Mouse (Mus musculus): ENCODE measurements around the gene Zfp428. TPM values are rescaled to one million over a fixed set of nuclear protein-coding genes. Genes with fewer than 3 reads are reported as not detected.
A peak's percentile ranks its signal among the peaks of the same experiment; 100 is the strongest.

The Zfp428 gene
- polyA plus RNA-seq, 2 experiments: 29.6 to 67.8 TPM

DNA sequence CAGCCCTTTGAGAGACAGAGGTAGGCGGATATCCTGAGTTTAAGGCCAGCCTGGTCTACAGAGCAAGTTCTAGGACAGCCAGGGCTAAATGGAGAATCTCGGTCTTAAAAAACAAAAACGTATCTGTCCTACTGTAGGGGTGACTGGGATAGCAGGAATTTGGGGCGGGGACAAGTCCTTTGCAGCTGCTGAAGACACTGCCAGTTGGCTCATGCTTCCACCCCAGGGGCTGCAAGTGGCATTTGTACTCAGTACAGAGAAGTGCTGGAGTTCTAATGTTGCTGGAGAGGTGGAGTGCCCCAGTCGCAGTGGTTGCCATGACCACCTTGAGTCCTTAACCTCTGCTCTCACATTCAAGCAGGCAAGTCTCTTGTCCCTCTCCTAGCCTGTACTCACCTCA is 16.0 kb downstream of the Zfp428 start:
- ATAC-seq (ENCODE audit: low FRiP score, low read depth): peak; percentile 30; the same call in 1 of the 2 replicates
- no peak for TF ChIP-seq POLR2A (IDR thresholded peaks at IDR 0.05; ENCODE audit: borderline replicate concordance, extremely low read depth, insufficient read depth, insufficient read length)

DNA sequence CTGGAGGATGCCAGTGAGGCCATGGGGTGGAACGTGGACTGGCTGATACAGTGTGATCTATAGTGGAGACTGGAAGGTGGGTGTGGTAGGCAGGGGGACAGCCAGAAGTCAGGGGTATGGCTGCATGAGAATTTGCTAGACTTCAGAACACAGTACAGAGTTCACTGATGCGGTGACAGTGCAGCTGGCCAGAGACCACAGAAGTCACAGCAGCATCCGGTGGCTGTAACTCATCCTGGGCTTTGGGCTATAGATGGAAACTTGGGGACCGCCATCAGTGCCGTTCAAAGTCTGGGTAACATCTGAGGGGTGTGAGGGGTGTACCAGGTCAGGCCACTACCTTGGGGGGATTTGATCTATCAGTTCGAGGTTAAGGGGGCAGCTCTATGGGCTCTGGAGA is 16.9 kb downstream of the Zfp428 start:
- ATAC-seq (ENCODE audit: low FRiP score, low read depth) (no peak), DNase-seq (ENCODE audit: low spot score) (no peak)
- Histone ChIP-seq H3K9me3 (ENCODE audit: control insufficient read depth, low read length) (no peaks in the 10 kb centered on the region), H3K27me3 (ENCODE audit: control insufficient read depth, insufficient read depth, low read length) (no peaks in the 10 kb centered on the region), H3K4me2 (replicated peaks; ENCODE audit: low read depth, low read length, severe bottlenecking) (no peak overlapping the region), H3K4me1 (ENCODE audit: control insufficient read depth, insufficient read depth, low read length) (no peaks in the 10 kb centered on the region; the same call in 1 of the 2 replicates), H3K36me3 (ENCODE audit: control insufficient read depth, insufficient read depth, low read length) (no peaks in the 10 kb centered on the region), H3K27ac (replicated peaks; ENCODE audit: low read depth, low read length) (no peak overlapping the region), H3K4me3 (replicated peaks; ENCODE audit: low read length) (no peak overlapping the region), H3K9ac (ENCODE audit: low read depth, low read length, severe bottlenecking) (no peak overlapping the region)
- 91% methylated on average over 6 of the region's 6 CpGs for WGBS
- TF ChIP-seq POLR2A (IDR thresholded peaks at IDR 0.05; ENCODE audit: borderline replicate concordance, extremely low read depth, insufficient read depth, insufficient read length): no peak

More for the DNA sequence above, 16.0 kb downstream of the Zfp428 start:
- Histone ChIP-seq H3K4me3 (replicated peaks; ENCODE audit: low read length) (no peak overlapping the region), H3K4me2 (replicated peaks; ENCODE audit: low read depth, low read length, severe bottlenecking) (no peak overlapping the region), H3K9ac (ENCODE audit: low read depth, low read length, severe bottlenecking) (no peak overlapping the region), H3K36me3 (ENCODE audit: control insufficient read depth, insufficient read depth, low read length) (no peaks in the 10 kb centered on the region), H3K27me3 (ENCODE audit: control insufficient read depth, insufficient read depth, low read length) (no peaks in the 10 kb centered on the region), H3K4me1 (ENCODE audit: control insufficient read depth, insufficient read depth, low read length) (no peaks in the 10 kb centered on the region; the same call in 1 of the 2 replicates), H3K27ac (replicated peaks; ENCODE audit: low read depth, low read length) (no peak overlapping the region), H3K9me3 (ENCODE audit: control insufficient read depth, low read length) (no peaks in the 10 kb centered on the region)
- 58% methylated on average over 5 of the region's 5 CpGs for WGBS
- DNase-seq (ENCODE audit: low spot score): no peak

DNA sequence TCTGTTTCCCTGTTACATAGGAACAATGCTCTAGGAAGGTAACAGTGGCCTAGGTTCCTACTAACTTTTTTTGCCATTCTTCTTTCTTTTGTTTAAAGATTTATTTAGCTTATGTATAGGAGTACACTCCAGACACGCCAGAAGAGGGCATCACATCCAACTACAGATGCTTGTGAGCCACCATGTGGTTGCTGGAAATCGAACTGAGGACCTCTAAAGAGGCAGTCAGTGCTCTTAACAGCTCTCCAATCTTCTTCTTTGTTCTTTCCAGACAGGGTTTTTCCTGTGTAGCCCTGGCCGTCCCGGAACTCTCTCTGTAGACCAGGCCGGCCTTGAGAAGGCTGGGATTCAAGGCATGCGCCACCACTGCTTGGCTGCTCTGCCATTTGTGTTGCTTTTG is 18.2 kb downstream of the Zfp428 start:
- no peak for TF ChIP-seq POLR2A (IDR thresholded peaks at IDR 0.05; ENCODE audit: borderline replicate concordance, extremely low read depth, insufficient read depth, insufficient read length)
- WGBS: 86% methylated on average over 6 of the region's 6 CpGs
- no peak for ATAC-seq (ENCODE audit: low FRiP score, low read depth)

GRCm38 (mm10) chr7:24525686-24526420 is 19.0 kb downstream of the Zfp428 start:
- 71% methylated on average over 12 of the region's 12 CpGs for WGBS
- Histone ChIP-seq H3K9ac (ENCODE audit: low read depth, low read length, severe bottlenecking) (no peak overlapping the region), H3K36me3 (ENCODE audit: control insufficient read depth, insufficient read depth, low read length) (no peaks in the 10 kb centered on the region), H3K4me3 (replicated peaks; ENCODE audit: low read length) (no peak overlapping the region), H3K4me2 (replicated peaks; ENCODE audit: low read depth, low read length, severe bottlenecking) (no peak overlapping the region), H3K27ac (replicated peaks; ENCODE audit: low read depth, low read length) (peak overlapping the region; percentile 19; the same call in 1 of the 2 replicates), H3K9me3 (ENCODE audit: control insufficient read depth, low read length) (no peaks in the 10 kb centered on the region), H3K27me3 (ENCODE audit: control insufficient read depth, insufficient read depth, low read length) (no peaks in the 10 kb centered on the region), H3K4me1 (ENCODE audit: control insufficient read depth, insufficient read depth, low read length) (peaks cover 7% of the 10 kb centered on the region)
- no peak for TF ChIP-seq POLR2A (IDR thresholded peaks at IDR 0.05; ENCODE audit: borderline replicate concordance, extremely low read depth, insufficient read depth, insufficient read length)
- ATAC-seq (ENCODE audit: low FRiP score, low read depth): no peak
- DNase-seq (ENCODE audit: low spot score): no peak

More for the DNA sequence above, 18.2 kb downstream of the Zfp428 start:
- Histone ChIP-seq H3K36me3 (ENCODE audit: control insufficient read depth, insufficient read depth, low read length) (no peaks in the 10 kb centered on the region), H3K27ac (replicated peaks; ENCODE audit: low read depth, low read length) (no peak overlapping the region), H3K4me3 (replicated peaks; ENCODE audit: low read length) (no peak overlapping the region), H3K4me2 (replicated peaks; ENCODE audit: low read depth, low read length, severe bottlenecking) (no peak overlapping the region), H3K27me3 (ENCODE audit: control insufficient read depth, insufficient read depth, low read length) (no peaks in the 10 kb centered on the region), H3K9ac (ENCODE audit: low read depth, low read length, severe bottlenecking) (no peak overlapping the region), H3K9me3 (ENCODE audit: control insufficient read depth, low read length) (no peaks in the 10 kb centered on the region), H3K4me1 (ENCODE audit: control insufficient read depth, insufficient read depth, low read length) (peaks cover 7% of the 10 kb centered on the region)
- DNase-seq (ENCODE audit: low spot score): no peak

GRCm38 (mm10) chr7:24528861-24529260 is 22.1 kb downstream of the Zfp428 start:
- no peak for ATAC-seq (ENCODE audit: low FRiP score, low read depth)
- no peak overlapping the region for H3K4me3 ChIP-seq (replicated peaks; ENCODE audit: low read length)
- peaks cover 23% of the 10 kb centered on the region for H3K4me1 ChIP-seq (ENCODE audit: control insufficient read depth, insufficient read depth, low read length)
- H3K9me3 ChIP-seq (ENCODE audit: control insufficient read depth, low read length): no peaks in the 10 kb centered on the region
- WGBS: 90% methylated on average over 11 of the region's 11 CpGs
- no peak for DNase-seq (ENCODE audit: low spot score)
- peaks cover 14% of the 10 kb centered on the region for H3K36me3 ChIP-seq (ENCODE audit: control insufficient read depth, insufficient read depth, low read length)
- H3K4me2 ChIP-seq (replicated peaks; ENCODE audit: low read depth, low read length, severe bottlenecking): no peak overlapping the region
- no peaks in the 10 kb centered on the region for H3K27me3 ChIP-seq (ENCODE audit: control insufficient read depth, insufficient read depth, low read length)
- no peak for TF ChIP-seq POLR2A (IDR thresholded peaks at IDR 0.05; ENCODE audit: borderline replicate concordance, extremely low read depth, insufficient read depth, insufficient read length)
- no peak overlapping the region for H3K9ac ChIP-seq (ENCODE audit: low read depth, low read length, severe bottlenecking)
- H3K27ac ChIP-seq (replicated peaks; ENCODE audit: low read depth, low read length): no peak overlapping the region

All from limb, embryonic 14.5 days (tissue).